Mouse (Mus musculus): ENCODE data around the gene Hdhd5. TPM values are rescaled to one million over a fixed set of nuclear protein-coding genes. Genes with fewer than 3 reads are reported as not detected.

The Hdhd5 gene
- total and polyA plus RNA-seq, 3 experiments: 10.9 to 21.5 (median 11.4) TPM

- Histone ChIP-seq H3K79me2 (replicated peaks; ENCODE audit: control insufficient read depth, extremely low read depth, insufficient read depth, poor library complexity, severe bottlenecking) (no peaks in the 10 kb centered on the region), H3K4me1 (ENCODE audit: control insufficient read depth in 1 of 2, insufficient read depth in 2 of 2) (peaks cover 0 to 13% of the 10 kb centered on the region in 2 experiments; a peak in 3 of 4 replicates), H3K9ac (ENCODE audit: insufficient read depth, low read depth) (no peak overlapping the region), H3K4me2 (ENCODE audit: insufficient read depth, low read depth, poor library complexity, severe bottlenecking) (no peak overlapping the region), H3K27me3 (replicated peaks) (peaks cover 26% of the 10 kb centered on the region), H3K9me3 (replicated peaks; ENCODE audit: low read length) (peaks cover 11% of the 10 kb centered on the region), H3K4me3 (replicated peaks in 1 of 3; ENCODE audit: low read depth in 2 of 3, low read length in 2 of 3, poor library complexity in 1 of 3) (no peak overlapping the region), H3K36me3 (replicated peaks in 1 of 2; ENCODE audit: control insufficient read depth in 1 of 2, insufficient read depth in 1 of 2, low read length in 1 of 2) (no peaks in the 10 kb centered on the region), H3K27ac (ENCODE audit: insufficient read depth, low read depth) (no peak overlapping the region)
- dilution Hi-C loops (cut with MboI; ENCODE audit: extremely low pct_ligation_motif_present, extremely low pct_unique_long_range_greater_than_20kb, low sequenced_read_pairs) (no loop called here), in situ Hi-C loops (cut with MboI; ENCODE audit: low pct_ligation_motif_present, low pct_unique_long_range_greater_than_20kb, low sequenced_read_pairs) (no loop called here)
- TF ChIP-seq NRF1 (IDR thresholded peaks at IDR 0.05; ENCODE audit: low read depth, low read length): no peak
- DNase-seq (ENCODE audit: extremely low read depth): no peak
These were observed 40.1 kb downstream of the Hdhd5 start for GRCm38 (mm10) chr6:120491064-120491463.

GRCm38 (mm10) chr6:120489461-120489860 is 41.7 kb downstream of the Hdhd5 start:
- peaks cover 0 to 7% of the 10 kb centered on the region in 2 experiments for H3K36me3 ChIP-seq (replicated peaks in 1 of 2; ENCODE audit: control insufficient read depth in 1 of 2, insufficient read depth in 1 of 2, low read length in 1 of 2)
- no peak overlapping the region for H3K27ac ChIP-seq (ENCODE audit: insufficient read depth, low read depth)
- peaks cover 0 to 13% of the 10 kb centered on the region in 2 experiments; a peak in 3 of 4 replicates for H3K4me1 ChIP-seq (ENCODE audit: control insufficient read depth in 1 of 2, insufficient read depth in 2 of 2)
- in situ Hi-C loops (cut with MboI; ENCODE audit: low pct_ligation_motif_present, low pct_unique_long_range_greater_than_20kb, low sequenced_read_pairs): loop anchor here (10.0 kb wide), 1 partner anchor 55 kb away; no protein-coding TSS in a partner anchor
- no peak for DNase-seq (ENCODE audit: extremely low read depth)
- no peak overlapping the region for H3K4me2 ChIP-seq (ENCODE audit: insufficient read depth, low read depth, poor library complexity, severe bottlenecking)
- TF ChIP-seq CTCF (conservative IDR thresholded peaks at IDR 0.05 in 1 of 2, IDR thresholded peaks at IDR 0.05 in 1 of 2; ENCODE audit: low read depth in 2 of 2, low read length in 2 of 2) (no peak), NRF1 (IDR thresholded peaks at IDR 0.05; ENCODE audit: low read depth, low read length) (no peak), USF1 (IDR thresholded peaks at IDR 0.05; ENCODE audit: low read depth, low read length) (no peak), IRF4 (IDR thresholded peaks at IDR 0.05; ENCODE audit: low read depth, low read length) (no peak), SIN3A (IDR thresholded peaks at IDR 0.05; ENCODE audit: low read length) (no peak), BHLHE40 (IDR thresholded peaks at IDR 0.05; ENCODE audit: low read depth, low read length) (no peak), MAZ (IDR thresholded peaks at IDR 0.05; ENCODE audit: low read depth, low read length) (no peak), UBTF (IDR thresholded peaks at IDR 0.05; ENCODE audit: low read depth, low read length) (no peak), E2F4 (IDR thresholded peaks at IDR 0.05; ENCODE audit: insufficient replicate concordance, low read depth, low read length) (no peak), ETS1 (conservative IDR thresholded peaks at IDR 0.05; ENCODE audit: low read depth, low read length) (no peak)
- no peak overlapping the region for H3K9ac ChIP-seq (ENCODE audit: insufficient read depth, low read depth)
- H3K27me3 ChIP-seq (replicated peaks): peaks cover 22% of the 10 kb centered on the region
- H3K79me2 ChIP-seq (replicated peaks; ENCODE audit: control insufficient read depth, extremely low read depth, insufficient read depth, poor library complexity, severe bottlenecking): no peaks in the 10 kb centered on the region
- H3K9me3 ChIP-seq (replicated peaks; ENCODE audit: low read length): peaks cover 11% of the 10 kb centered on the region
- dilution Hi-C loops (cut with MboI; ENCODE audit: extremely low pct_ligation_motif_present, extremely low pct_unique_long_range_greater_than_20kb, low sequenced_read_pairs): no loop called here
- no peak overlapping the region for H3K4me3 ChIP-seq (replicated peaks in 1 of 3; ENCODE audit: low read depth in 2 of 3, low read length in 2 of 3, poor library complexity in 1 of 3)

DNA sequence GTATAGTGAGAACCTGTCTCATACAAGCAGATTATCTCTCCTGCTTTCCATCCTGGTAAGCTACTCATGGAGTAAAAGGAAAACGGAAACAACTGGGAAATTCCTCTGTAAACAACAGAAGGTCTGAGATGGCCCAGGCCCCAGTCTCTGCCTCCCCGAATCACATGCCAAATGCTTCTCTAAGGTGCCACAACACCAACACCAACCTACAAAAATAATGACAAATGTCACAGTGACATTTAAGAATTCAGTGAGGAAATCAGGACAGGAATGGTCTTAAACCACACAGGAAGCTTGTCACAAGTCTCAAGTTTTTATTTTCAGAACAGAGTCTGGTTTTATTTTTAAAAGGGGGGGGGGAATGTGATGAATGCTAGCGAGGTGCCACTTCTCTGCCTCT is 42.5 kb downstream of the Hdhd5 start:
- peaks cover 0 to 17% of the 10 kb centered on the region in 2 experiments; a peak in 3 of 4 replicates for H3K4me1 ChIP-seq (ENCODE audit: control insufficient read depth in 1 of 2, insufficient read depth in 2 of 2)
- no peak overlapping the region for H3K4me2 ChIP-seq (ENCODE audit: insufficient read depth, low read depth, poor library complexity, severe bottlenecking)
- H3K9me3 ChIP-seq (replicated peaks; ENCODE audit: low read length): peaks cover 11% of the 10 kb centered on the region
- dilution Hi-C loops (cut with MboI; ENCODE audit: extremely low pct_ligation_motif_present, extremely low pct_unique_long_range_greater_than_20kb, low sequenced_read_pairs) (no loop called here), in situ Hi-C loops (cut with MboI; ENCODE audit: low pct_ligation_motif_present, low pct_unique_long_range_greater_than_20kb, low sequenced_read_pairs) (loop anchor here (10.0 kb wide), 1 partner anchor 54 kb away; no protein-coding TSS in a partner anchor)
- TF ChIP-seq RAD21 (IDR thresholded peaks at IDR 0.05; ENCODE audit: low read depth, low read length) (no peak), USF1 (IDR thresholded peaks at IDR 0.05; ENCODE audit: low read depth, low read length) (no peak), NELFE (IDR thresholded peaks at IDR 0.05; ENCODE audit: low read depth, low read length) (no peak), TBP (conservative IDR thresholded peaks at IDR 0.05; ENCODE audit: low read depth, low read length) (no peak), RCOR1 (conservative IDR thresholded peaks at IDR 0.05; ENCODE audit: low read depth, low read length) (no peak), CHD1 (IDR thresholded peaks at IDR 0.05; ENCODE audit: low read depth, low read length) (no peak), TCF12 (IDR thresholded peaks at IDR 0.05; ENCODE audit: low read depth, low read length) (no peak), UBTF (IDR thresholded peaks at IDR 0.05; ENCODE audit: low read depth, low read length) (no peak), ETS1 (conservative IDR thresholded peaks at IDR 0.05; ENCODE audit: low read depth, low read length) (no peak), MEF2A (IDR thresholded peaks at IDR 0.05; ENCODE audit: borderline replicate concordance, low read depth, low read length) (no peak), MXI1 (IDR thresholded peaks at IDR 0.05; ENCODE audit: low read depth, low read length) (no peak), PAX5 (IDR thresholded peaks at IDR 0.05; ENCODE audit: low read length) (no peak), CTCF (conservative IDR thresholded peaks at IDR 0.05 in 1 of 2, IDR thresholded peaks at IDR 0.05 in 1 of 2; ENCODE audit: low read depth in 2 of 2, low read length in 2 of 2) (no peak), NRF1 (IDR thresholded peaks at IDR 0.05; ENCODE audit: low read depth, low read length) (no peak), KAT2A (IDR thresholded peaks at IDR 0.05; ENCODE audit: insufficient replicate concordance, low read length) (no peak), MYC (IDR thresholded peaks at IDR 0.05; ENCODE audit: low read depth, low read length) (no peak)
- H3K9ac ChIP-seq (ENCODE audit: insufficient read depth, low read depth): no peak overlapping the region
- DNase-seq (ENCODE audit: extremely low read depth): no peak
- H3K4me3 ChIP-seq (replicated peaks in 1 of 3; ENCODE audit: low read depth in 2 of 3, low read length in 2 of 3, poor library complexity in 1 of 3): no peak overlapping the region
- no peak overlapping the region for H3K27ac ChIP-seq (ENCODE audit: insufficient read depth, low read depth)
- H3K36me3 ChIP-seq (replicated peaks in 1 of 2; ENCODE audit: control insufficient read depth in 1 of 2, insufficient read depth in 1 of 2, low read length in 1 of 2): peaks cover 0 to 14% of the 10 kb centered on the region in 2 experiments
- peaks cover 14% of the 10 kb centered on the region for H3K27me3 ChIP-seq (replicated peaks)
- no peaks in the 10 kb centered on the region for H3K79me2 ChIP-seq (replicated peaks; ENCODE audit: control insufficient read depth, extremely low read depth, insufficient read depth, poor library complexity, severe bottlenecking)

Measured in CH12.LX (cell line).